Mouse (Mus musculus) CH12.LX (cell line): ENCODE measurements around the gene Mapk6. TPM values are rescaled to one million over a fixed set of nuclear protein-coding genes. Genes with fewer than 3 reads are reported as not detected.

ENCODE experiments used
- DNase-seq: peaks from one replicate; pipeline ENCODE4 v3.0.0-alpha.2; 2013; ENCODE audit errors: extremely low read depth
- H3K27ac ChIP-seq: 2 replicates; pipeline ENCODE4 v1.5.1; 2012; ENCODE audit warnings: low read depth, mild to moderate bottlenecking, control low read depth, moderate library complexity; ENCODE audit not compliant: insufficient read depth
- H3K27me3 ChIP-seq: replicated peaks from 2 replicates; pipeline ENCODE3; 2012; ENCODE audit warnings: inconsistent platforms
- H3K36me3 ChIP-seq, 2 experiments: replicated peaks in 1 of 2; 2 replicates each; pipeline versions ENCODE3 to v1.6.1; 2012; ENCODE audit warnings: inconsistent platforms in 1 of 2, low read length in 1 of 2, mild to moderate bottlenecking in 1 of 2, mixed read lengths in 1 of 2, moderate library complexity in 1 of 2; ENCODE audit not compliant: control insufficient read depth in 1 of 2, insufficient read depth in 1 of 2
- H3K4me1 ChIP-seq, 2 experiments: 2 replicates each; pipeline ENCODE4 v1.6.1; 2012; ENCODE audit warnings: inconsistent platforms in 1 of 2, moderate library complexity in 1 of 2; ENCODE audit not compliant: insufficient read depth in 2 of 2, control insufficient read depth in 1 of 2
- H3K4me2 ChIP-seq: 2 replicates; pipeline ENCODE4 v1.6.1; 2012; ENCODE audit warnings: low read depth, mild to moderate bottlenecking, control low read depth; ENCODE audit not compliant: poor library complexity, insufficient read depth, severe bottlenecking
- H3K4me3 ChIP-seq, 3 experiments: fragments of 150-350 bp in 1 of 3; sonication (generic) in 1 of 3; replicated peaks in 1 of 3; 2 replicates each; pipeline versions ENCODE3 to v1.5.1; 2011 to 2012; ENCODE audit warnings: low read depth in 2 of 3, low read length in 2 of 3, mild to moderate bottlenecking in 2 of 3, moderate library complexity in 2 of 3, control low read depth in 1 of 3, improper control_type of control experiment in 1 of 3, inconsistent platforms in 1 of 3, mixed read lengths in 1 of 3; ENCODE audit not compliant: poor library complexity in 1 of 3
- H3K79me2 ChIP-seq: replicated peaks from 2 replicates; pipeline ENCODE4 v1.6.1; 2012; ENCODE audit warnings: mild to moderate bottlenecking, moderate library complexity; ENCODE audit not compliant: control insufficient read depth, poor library complexity, insufficient read depth, severe bottlenecking; ENCODE audit errors: extremely low read depth
- H3K9ac ChIP-seq: 2 replicates; pipeline ENCODE4 v1.6.1; 2012; ENCODE audit warnings: low read depth, mild to moderate bottlenecking, control low read depth, moderate library complexity; ENCODE audit not compliant: insufficient read depth
- H3K9me3 ChIP-seq: replicated peaks from 2 replicates; pipeline ENCODE3; 2012; ENCODE audit warnings: low read length, inconsistent platforms, mixed read lengths
- CHD2 ChIP-seq: IDR thresholded peaks from 2 replicates; pipeline ENCODE4 v1.6.1; 2011; ENCODE audit warnings: low read length, improper control_type of control experiment
- ELF1 ChIP-seq: IDR thresholded peaks from 2 replicates; pipeline ENCODE4 v1.6.1; 2014; ENCODE audit warnings: low read depth, mild to moderate bottlenecking, inconsistent platforms, low read length, improper control_type of control experiment
- JUN ChIP-seq: IDR thresholded peaks from 2 replicates; pipeline ENCODE4 v1.6.1; 2011; ENCODE audit warnings: low read depth, mild to moderate bottlenecking, low read length, improper control_type of control experiment, moderate library complexity; ENCODE audit not compliant: insufficient read depth
- MAZ ChIP-seq: IDR thresholded peaks from 2 replicates; pipeline ENCODE4 v1.6.1; 2012; ENCODE audit warnings: low read depth, mild to moderate bottlenecking, inconsistent platforms, low read length, improper control_type of control experiment, moderate library complexity
- MXI1 ChIP-seq: IDR thresholded peaks from 2 replicates; pipeline ENCODE4 v1.6.1; 2011; ENCODE audit warnings: mild to moderate bottlenecking, low read depth, low read length, improper control_type of control experiment
- MYC ChIP-seq: IDR thresholded peaks from 2 replicates; pipeline ENCODE4 v1.6.1; 2011; ENCODE audit warnings: low read depth, mild to moderate bottlenecking, improper control_type of control experiment, low read length
- PAX5 ChIP-seq: IDR thresholded peaks from 2 replicates; pipeline ENCODE4 v1.6.1; 2012; ENCODE audit warnings: low read length, inconsistent platforms, mixed read lengths
- POLR2A ChIP-seq: IDR thresholded peaks from 2 replicates; pipeline ENCODE4 v1.6.1; 2011; ENCODE audit warnings: low read depth, mild to moderate bottlenecking, improper control_type of control experiment, low read length
- SIN3A ChIP-seq: IDR thresholded peaks from 2 replicates; pipeline ENCODE4 v1.6.1; 2012; ENCODE audit warnings: low read length, improper control_type of control experiment, inconsistent platforms
- TCF12 ChIP-seq: IDR thresholded peaks from 2 replicates; pipeline ENCODE4 v1.6.1; 2014; ENCODE audit warnings: low read depth, mild to moderate bottlenecking, inconsistent platforms, low read length, improper control_type of control experiment
- ZC3H11A ChIP-seq: IDR thresholded peaks from 2 replicates; pipeline ENCODE4 v1.6.1; 2012; ENCODE audit warnings: low read depth, mild to moderate bottlenecking, inconsistent platforms, low read length, improper control_type of control experiment
- ZMIZ1 ChIP-seq: IDR thresholded peaks from 2 replicates; pipeline ENCODE4 v1.6.1; 2012; ENCODE audit warnings: low read depth, mild to moderate bottlenecking, inconsistent platforms, low read length, improper control_type of control experiment
- ZNF384 ChIP-seq: IDR thresholded peaks from 2 replicates; pipeline ENCODE4 v1.6.1; 2012; ENCODE audit warnings: low read depth, low read length, improper control_type of control experiment, inconsistent platforms
- dilution Hi-C: fragments of 300-500 bp; cut with MboI; formaldehyde crosslinking; loops from 2 replicates; pipeline ENCODE4 v1.14.3; 2020; ENCODE audit warnings: low sequenced_read_pairs; ENCODE audit not compliant: extremely low pct_unique_long_range_greater_than_20kb, extremely low pct_ligation_motif_present
- in situ Hi-C: fragments of 300-500 bp; cut with MboI; formaldehyde crosslinking; loops from 3 replicates; pipeline ENCODE4 v1.14.3; 2019; ENCODE audit warnings: low sequenced_read_pairs, low pct_ligation_motif_present, low pct_unique_long_range_greater_than_20kb, mixed read lengths
- polyA plus RNA-seq: library from polyadenylated mRNA; unstranded; fragments of >175 nt; gene quantifications from 2 replicates; pipeline ENCODE4 v1.2.1, GENCODE M21; 2012; ENCODE audit warnings: low read depth; ENCODE audit not compliant: insufficient read length
- total RNA-seq, 2 experiments: library from RNA; depleted of rRNA; stranded (reverse); fragments of 300-350 nt in 1 of 2; fragments of >200 nt in 1 of 2; gene quantifications; 2 replicates each; pipeline ENCODE4 v1.2.3; 2012 to 2014

Mapk6 gene
- total and polyA plus RNA-seq, 3 experiments: 23.3 to 62.2 (median 34.2) TPM

GRCm38 (mm10) chr9:75375606-75376005 is 34.2 kb downstream of the Mapk6 start:
- H3K4me1 ChIP-seq: no peaks in the 10 kb centered on the region
- dilution Hi-C loops (no loop called here), in situ Hi-C loops (no loop called here)
- H3K4me2 ChIP-seq: no peak overlapping the region
- H3K79me2 ChIP-seq: no peaks in the 10 kb centered on the region
- TF ChIP-seq MAZ (no peak), JUN (no peak), ZC3H11A (no peak), POLR2A (no peak), MYC (no peak), SIN3A (no peak)
- H3K36me3 ChIP-seq: no peaks in the 10 kb centered on the region
- DNase-seq: no peak
- H3K9me3 ChIP-seq: peaks cover 10% of the 10 kb centered on the region
- H3K27ac ChIP-seq: no peak overlapping the region
- H3K4me3 ChIP-seq: no peak overlapping the region
- no peaks in the 10 kb centered on the region for H3K27me3 ChIP-seq
- no peak overlapping the region for H3K9ac ChIP-seq

GRCm38 (mm10) chr9:75368779-75369178 is 41.0 kb downstream of the Mapk6 start:
- H3K79me2 ChIP-seq: no peaks in the 10 kb centered on the region
- no peak overlapping the region for H3K9ac ChIP-seq
- no peak for TF ChIP-seq ZC3H11A
- TF ChIP-seq ZMIZ1: no peak
- TF ChIP-seq SIN3A: no peak
- no peak for TF ChIP-seq CHD2
- TF ChIP-seq TCF12: no peak
- no peak overlapping the region for H3K4me2 ChIP-seq
- no peak for DNase-seq
- H3K36me3 ChIP-seq: no peaks in the 10 kb centered on the region
- H3K27ac ChIP-seq: no peak overlapping the region
- no peaks in the 10 kb centered on the region for H3K4me1 ChIP-seq
- dilution Hi-C loops: no loop called here
- no peaks in the 10 kb centered on the region for H3K27me3 ChIP-seq
- no peak overlapping the region for H3K4me3 ChIP-seq
- in situ Hi-C loops: no loop called here
- H3K9me3 ChIP-seq: no peaks in the 10 kb centered on the region

- H3K4me2 ChIP-seq: no peak overlapping the region
- no peaks in the 10 kb centered on the region for H3K36me3 ChIP-seq
- peaks cover 0 to 4% of the 10 kb centered on the region in 2 experiments; a peak in 1 of 4 replicates for H3K4me1 ChIP-seq
- no peak overlapping the region for H3K27ac ChIP-seq
- in situ Hi-C loops: no loop called here
- no peaks in the 10 kb centered on the region for H3K27me3 ChIP-seq
- TF ChIP-seq ELF1 (no peak), MXI1 (no peak), CHD2 (no peak), MAZ (no peak), PAX5 (no peak), ZNF384 (no peak)
- no peak overlapping the region for H3K4me3 ChIP-seq
- H3K9ac ChIP-seq: no peak overlapping the region
- dilution Hi-C loops: no loop called here
- DNase-seq: no peak
- no peaks in the 10 kb centered on the region for H3K9me3 ChIP-seq
- no peaks in the 10 kb centered on the region for H3K79me2 ChIP-seq
These were observed 43.6 kb downstream of the Mapk6 start for GRCm38 (mm10) chr9:75366191-75366590.
